Mouse (Mus musculus): ENCODE results near the gene Olfr1370. TPM values are rescaled to one million over a fixed set of nuclear protein-coding genes. Genes with fewer than 3 reads are reported as not detected.
"Not testable (repeated sequence)": the region's sequence is repeated elsewhere in the genome, so short reads cannot be mapped to it uniquely, and the experiment has no call there.

The Olfr1370 gene
- polyA plus RNA-seq (2016; fragmentation: Nextera tagmentation; extraction: Ambion mirVana): not detected in 2 replicates

GRCm38 (mm10) chr13:21074847-21075246 lies at the start of gene Olfr1370:
TSS of gene Olfr1370 (minus strand) at chr13:21074947.
- Histone ChIP-seq H3K27ac (no peak within 1 kb of the TSS), H3K9me3 (no peaks in the 10 kb centered on the region), H3K4me3 (no peak within 1 kb of the TSS), H3K27me3 (ENCODE audit: insufficient read depth, poor library complexity, severe bottlenecking) (no peaks in the 10 kb centered on the region), H3K36me3 (no peaks in the 10 kb centered on the region), H3K4me1 (replicated peaks) (no peaks in the 10 kb centered on the region)
- 87% methylated on average over 3 of the region's 3 CpGs for WGBS
- DNase-seq (ENCODE audit: low spot score): no peak

DNA sequence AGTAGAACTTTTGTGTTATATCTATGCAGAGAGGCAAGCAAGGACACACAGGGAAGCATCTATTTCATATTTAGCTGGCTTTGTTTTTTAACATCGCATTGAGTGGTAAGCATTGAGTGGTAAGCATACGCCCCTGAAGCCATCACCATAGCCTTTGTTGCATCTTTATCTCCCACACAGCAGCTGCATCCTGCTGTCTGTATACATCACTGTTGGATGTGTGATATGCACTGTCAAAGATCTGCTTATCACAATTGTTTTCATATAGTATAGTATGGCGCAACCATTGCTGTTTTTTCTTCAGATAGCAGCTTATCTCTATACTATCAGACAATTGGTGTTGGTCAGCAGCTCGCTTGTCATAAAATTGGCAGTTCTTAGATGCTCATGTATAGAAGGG lies 39.4 kb upstream of the Olfr1370 start:
- 87% methylated on average over 4 of the region's 4 CpGs for WGBS
- DNase-seq (ENCODE audit: low spot score): no peak

DNA sequence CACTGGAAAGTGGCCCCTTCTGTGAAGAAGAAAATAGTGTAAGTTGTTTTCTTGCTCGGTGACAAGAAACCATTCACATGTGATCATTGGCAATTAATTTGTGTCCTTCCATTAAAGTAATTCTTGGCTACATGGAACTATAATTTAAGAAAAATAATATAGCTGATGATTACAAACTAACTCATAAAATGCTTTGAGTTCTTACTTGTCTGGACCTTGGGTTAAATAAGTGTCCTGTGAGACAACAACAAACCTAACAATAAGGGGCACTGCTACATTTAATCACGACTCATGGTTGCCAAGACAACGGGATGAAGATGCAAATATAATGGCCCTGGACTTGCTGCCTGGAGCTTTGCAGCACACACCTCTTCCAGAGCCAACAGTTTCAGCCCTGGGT lies 36.4 kb upstream of the Olfr1370 start, which contains the start of gene Olfr1369-ps1:
Olfr1369-ps1 (plus strand) TSS at position 301 of the 400 bp plus-strand sequence.
- not testable (repeated sequence) for H3K4me1 ChIP-seq (replicated peaks); H3K36me3 ChIP-seq; DNase-seq (ENCODE audit: low spot score); H3K9me3 ChIP-seq; H3K4me3 ChIP-seq; H3K27me3 ChIP-seq (ENCODE audit: insufficient read depth, poor library complexity, severe bottlenecking); H3K27ac ChIP-seq
- WGBS: 77% methylated on average over 3 of the region's 3 CpGs

More for the DNA sequence above, 39.4 kb upstream of the Olfr1370 start:
- H3K27me3 ChIP-seq (ENCODE audit: insufficient read depth, poor library complexity, severe bottlenecking): no peaks in the 10 kb centered on the region
- H3K9me3 ChIP-seq: no peaks in the 10 kb centered on the region
- H3K4me1 ChIP-seq (replicated peaks): no peaks in the 10 kb centered on the region
- no peak overlapping the region for H3K4me3 ChIP-seq
- no peak overlapping the region for H3K27ac ChIP-seq
- H3K36me3 ChIP-seq: no peaks in the 10 kb centered on the region

DNA sequence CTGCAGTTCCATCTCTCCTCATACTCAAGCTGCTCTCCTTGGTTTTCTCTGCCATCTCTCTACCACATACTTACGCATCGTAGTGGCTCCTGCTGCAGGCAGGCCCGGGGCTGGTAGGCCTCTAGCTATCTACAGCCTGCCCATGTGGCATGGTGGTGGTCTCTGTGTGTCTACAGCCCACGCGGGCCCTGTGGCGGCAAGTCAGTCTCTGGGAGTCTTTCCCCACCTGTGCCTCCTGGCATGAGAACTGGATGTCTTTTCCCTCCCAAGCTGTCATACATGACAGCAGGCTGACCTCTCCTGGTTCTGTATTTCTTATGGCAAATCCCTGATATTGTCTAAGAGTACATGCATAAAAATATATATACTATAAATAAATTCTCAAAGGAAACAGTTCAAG lies 35.7 kb upstream of the Olfr1370 start:
- 89% methylated on average over 6 of the region's 6 CpGs for WGBS
- Histone ChIP-seq H3K4me1 (replicated peaks) (no peaks in the 10 kb centered on the region), H3K9me3 (no peaks in the 10 kb centered on the region), H3K27ac (no peak overlapping the region), H3K4me3 (no peak overlapping the region), H3K36me3 (no peaks in the 10 kb centered on the region), H3K27me3 (ENCODE audit: insufficient read depth, poor library complexity, severe bottlenecking) (no peaks in the 10 kb centered on the region)
- DNase-seq (ENCODE audit: low spot score): no peak

DNA sequence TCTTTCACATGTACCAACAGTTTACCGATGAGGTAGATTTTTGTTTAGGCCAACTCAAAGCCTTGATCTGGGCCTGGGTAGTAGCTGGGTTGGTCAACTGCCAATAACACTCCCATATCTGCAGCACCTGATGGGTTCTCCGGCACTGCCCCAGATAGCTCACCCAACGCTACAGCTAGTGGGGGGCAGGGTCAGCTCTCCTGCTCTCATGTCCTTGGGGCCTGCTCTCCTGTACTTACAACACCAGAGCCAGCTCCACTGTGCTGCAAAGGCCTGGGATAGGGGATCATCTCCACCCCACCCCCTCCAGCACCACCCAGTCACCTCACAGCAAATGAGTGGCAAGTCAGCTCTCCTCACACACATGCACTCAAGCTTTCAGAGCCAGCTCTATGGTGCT lies 35.0 kb upstream of the Olfr1370 start:
- no peak for DNase-seq (ENCODE audit: low spot score)
- 95% methylated on average over 3 of the region's 3 CpGs for WGBS

GRCm38 (mm10) chr13:21082686-21083085 lies 7.9 kb upstream of the Olfr1370 start:
- Histone ChIP-seq H3K27ac (no peak overlapping the region), H3K36me3 (no peaks in the 10 kb centered on the region), H3K9me3 (no peaks in the 10 kb centered on the region), H3K4me1 (replicated peaks) (no peaks in the 10 kb centered on the region), H3K4me3 (no peak overlapping the region), H3K27me3 (ENCODE audit: insufficient read depth, poor library complexity, severe bottlenecking) (no peaks in the 10 kb centered on the region)
- no peak for DNase-seq (ENCODE audit: low spot score)
- WGBS: 75% methylated on average over 2 of the region's 2 CpGs

More for the DNA sequence above, 35.0 kb upstream of the Olfr1370 start:
- H3K27ac ChIP-seq: no peak overlapping the region
- no peaks in the 10 kb centered on the region for H3K4me1 ChIP-seq (replicated peaks)
- H3K9me3 ChIP-seq: no peaks in the 10 kb centered on the region
- H3K4me3 ChIP-seq: no peak overlapping the region
- H3K27me3 ChIP-seq (ENCODE audit: insufficient read depth, poor library complexity, severe bottlenecking): no peaks in the 10 kb centered on the region
- H3K36me3 ChIP-seq: no peaks in the 10 kb centered on the region

- no peak overlapping the region for H3K27ac ChIP-seq
- no peaks in the 10 kb centered on the region for H3K4me1 ChIP-seq (replicated peaks)
- no peak overlapping the region for H3K4me3 ChIP-seq
- DNase-seq (ENCODE audit: low spot score): no peak
- H3K27me3 ChIP-seq (ENCODE audit: insufficient read depth, poor library complexity, severe bottlenecking): no peaks in the 10 kb centered on the region
- WGBS: 86% methylated on average over 2 of the region's 2 CpGs
- H3K9me3 ChIP-seq: no peaks in the 10 kb centered on the region
- H3K36me3 ChIP-seq: no peaks in the 10 kb centered on the region
Measured at GRCm38 (mm10) chr13:21066021-21066420, 8.7 kb downstream of the Olfr1370 start.

GRCm38 (mm10) chr13:21050118-21050517 lies 24.6 kb downstream of the Olfr1370 start:
- no peaks in the 10 kb centered on the region for H3K27me3 ChIP-seq (ENCODE audit: insufficient read depth, poor library complexity, severe bottlenecking)
- no peak overlapping the region for H3K27ac ChIP-seq
- no peak for DNase-seq (ENCODE audit: low spot score)
- H3K4me1 ChIP-seq (replicated peaks): no peaks in the 10 kb centered on the region
- no peaks in the 10 kb centered on the region for H3K36me3 ChIP-seq
- no peaks in the 10 kb centered on the region for H3K9me3 ChIP-seq
- WGBS: 67% methylated on average over 1 of the region's 1 CpGs
- no peak overlapping the region for H3K4me3 ChIP-seq

DNA sequence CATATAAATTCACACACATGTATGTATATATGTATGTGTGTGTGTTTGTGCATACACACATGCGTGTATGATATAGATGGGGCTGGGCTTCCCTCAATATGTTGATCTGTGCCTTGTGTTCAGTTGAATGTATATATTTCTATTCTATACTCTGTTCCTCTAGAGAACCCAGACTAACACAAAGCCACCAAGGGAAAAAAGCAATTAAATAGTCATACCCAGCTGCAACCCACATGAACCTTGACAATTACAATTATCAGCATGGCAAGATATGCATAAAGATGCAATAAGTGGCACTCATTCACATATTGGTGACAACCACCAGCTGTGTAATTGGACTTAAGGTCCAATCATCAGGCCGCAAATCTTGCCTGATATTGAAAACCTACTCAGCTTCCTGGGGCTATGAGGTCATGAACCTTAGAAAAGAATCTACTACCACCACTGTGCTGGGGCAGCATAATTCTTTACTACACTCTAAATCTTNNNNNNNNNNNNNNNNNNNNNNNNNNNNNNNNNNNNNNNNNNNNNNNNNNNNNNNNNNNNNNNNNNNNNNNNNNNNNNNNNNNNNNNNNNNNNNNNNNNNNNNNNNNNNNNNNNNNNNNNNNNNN lies 34.1 kb downstream of the Olfr1370 start:
- DNase-seq (ENCODE audit: low spot score): no peak
- Histone ChIP-seq H3K9me3 (no peaks in the 10 kb centered on the region), H3K27ac (no peak overlapping the region), H3K4me1 (replicated peaks) (no peaks in the 10 kb centered on the region), H3K4me3 (no peak overlapping the region), H3K36me3 (no peaks in the 10 kb centered on the region), H3K27me3 (ENCODE audit: insufficient read depth, poor library complexity, severe bottlenecking) (no peaks in the 10 kb centered on the region)
- 84% methylated on average over 2 of the region's 2 CpGs for WGBS

- no peaks in the 10 kb centered on the region for H3K4me1 ChIP-seq (replicated peaks)
Measured at GRCm38 (mm10) chr13:21035981-21036380, 38.8 kb downstream of the Olfr1370 start.

GRCm38 (mm10) chr13:21035011-21035410 lies 39.7 kb downstream of the Olfr1370 start:
- DNase-seq (ENCODE audit: low spot score): no peak
- Histone ChIP-seq H3K27ac (no peak overlapping the region), H3K4me3 (no peak overlapping the region), H3K4me1 (replicated peaks) (no peaks in the 10 kb centered on the region), H3K36me3 (no peaks in the 10 kb centered on the region), H3K9me3 (no peaks in the 10 kb centered on the region), H3K27me3 (ENCODE audit: insufficient read depth, poor library complexity, severe bottlenecking) (no peaks in the 10 kb centered on the region)
- 81% methylated on average over 3 of the region's 3 CpGs for WGBS

More at GRCm38 (mm10) chr13:21035981-21036380, 38.8 kb downstream of the Olfr1370 start:
- no peak for DNase-seq (ENCODE audit: low spot score)
- H3K36me3 ChIP-seq: no peaks in the 10 kb centered on the region
- H3K27ac ChIP-seq: no peak overlapping the region
- no peaks in the 10 kb centered on the region for H3K27me3 ChIP-seq (ENCODE audit: insufficient read depth, poor library complexity, severe bottlenecking)
- no peaks in the 10 kb centered on the region for H3K9me3 ChIP-seq
- no peak overlapping the region for H3K4me3 ChIP-seq

GRCm38 (mm10) chr13:21033176-21033575 lies 41.6 kb downstream of the Olfr1370 start:
- no peaks in the 10 kb centered on the region for H3K27me3 ChIP-seq (ENCODE audit: insufficient read depth, poor library complexity, severe bottlenecking)
- no peak for DNase-seq (ENCODE audit: low spot score)
- WGBS: 67% methylated on average over 3 of the region's 3 CpGs

DNA sequence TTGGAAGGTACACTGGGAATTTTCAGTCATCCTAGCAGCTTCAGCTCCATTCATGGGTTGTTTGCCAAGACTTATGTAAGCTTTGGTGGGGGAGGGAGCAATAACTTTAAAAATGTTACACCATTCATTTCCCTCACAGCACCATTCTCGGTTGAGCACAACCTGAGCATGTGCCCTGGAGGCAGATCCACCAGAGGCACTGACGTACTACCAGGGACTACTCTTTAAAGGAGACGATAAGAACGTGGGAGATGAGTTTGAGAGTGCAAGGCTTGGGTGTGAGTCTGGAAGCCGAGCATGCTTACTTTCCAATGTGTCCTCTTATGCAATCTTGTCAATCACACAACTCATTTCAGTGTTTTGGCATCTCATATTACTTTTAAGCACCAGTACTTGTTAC lies 49.9 kb downstream of the Olfr1370 start:
- DNase-seq (ENCODE audit: low spot score): no peak
- Histone ChIP-seq H3K36me3 (no peaks in the 10 kb centered on the region), H3K9me3 (no peaks in the 10 kb centered on the region), H3K4me3 (no peak overlapping the region), H3K27me3 (ENCODE audit: insufficient read depth, poor library complexity, severe bottlenecking) (no peaks in the 10 kb centered on the region), H3K27ac (no peak overlapping the region), H3K4me1 (replicated peaks) (no peaks in the 10 kb centered on the region)
- 82% methylated on average over 5 of the region's 5 CpGs for WGBS

More at GRCm38 (mm10) chr13:21033176-21033575, 41.6 kb downstream of the Olfr1370 start:
- Histone ChIP-seq H3K4me3 (no peak overlapping the region), H3K27ac (no peak overlapping the region), H3K9me3 (no peaks in the 10 kb centered on the region), H3K4me1 (replicated peaks) (no peaks in the 10 kb centered on the region), H3K36me3 (no peaks in the 10 kb centered on the region)
